Mouse (Mus musculus) liver, postnatal 0 days (tissue): ENCODE data around the gene Cryzl1. TPM values are rescaled to one million over a fixed set of nuclear protein-coding genes. Genes with fewer than 3 reads are reported as not detected.

ENCODE experiments used
- ATAC-seq: fragments of 200-750 bp; cut with Nextera tagmentation; 2 replicates; pipeline ENCODE4 v1.8.0; 2017; ENCODE audit warnings: mild to moderate bottlenecking, moderate library complexity
- DNase-seq: peaks from one replicate; pipeline ENCODE4 v3.0.0-alpha.2; 2016
- H3K27ac ChIP-seq: fragments of 300-500 bp; sonication (generic); 2 replicates; pipeline ENCODE4 v1.5.1; 2014; ENCODE audit warnings: antibody characterized with exemption, moderate library complexity, mild to moderate bottlenecking, low read depth
- H3K27me3 ChIP-seq: fragments of 300-500 bp; sonication (generic); 2 replicates; pipeline ENCODE4 v1.6.1; 2014; ENCODE audit warnings: low read length, control low read depth, mixed read lengths; ENCODE audit not compliant: insufficient read depth
- H3K36me3 ChIP-seq: fragments of 300-500 bp; sonication (generic); replicated peaks from 2 replicates; pipeline ENCODE4 v1.6.1; 2014; ENCODE audit warnings: mild to moderate bottlenecking, control low read depth, low read length, moderate library complexity, mixed read lengths; ENCODE audit not compliant: insufficient read depth
- H3K4me1 ChIP-seq: fragments of 300-500 bp; sonication (generic); 2 replicates; pipeline ENCODE4 v1.6.1; 2014; ENCODE audit warnings: antibody characterized with exemption, mild to moderate bottlenecking, control low read depth; ENCODE audit not compliant: insufficient read depth
- H3K4me2 ChIP-seq: fragments of 300-500 bp; sonication (generic); 2 replicates; pipeline ENCODE4 v1.6.1; 2014; ENCODE audit warnings: low read depth, mild to moderate bottlenecking, low read length, moderate library complexity, mixed read lengths
- H3K4me3 ChIP-seq: fragments of 300-500 bp; sonication (generic); 2 replicates; pipeline ENCODE4 v1.5.1; 2014; ENCODE audit warnings: low read depth, low read length
- H3K9ac ChIP-seq: fragments of 300-500 bp; sonication (generic); replicated peaks from 2 replicates; pipeline ENCODE4 v1.6.1; 2014; ENCODE audit warnings: mild to moderate bottlenecking, moderate library complexity
- H3K9me3 ChIP-seq: fragments of 300-500 bp; sonication (generic); 2 replicates; pipeline ENCODE4 v1.6.1; 2016; ENCODE audit warnings: mild to moderate bottlenecking, control low read depth, low read length, mixed read lengths
- CTCF ChIP-seq: sonication (generic); IDR thresholded peaks from 2 replicates; pipeline ENCODE4 v1.5.1; 2016; ENCODE audit warnings: antibody characterized with exemption, low read depth
- EP300 ChIP-seq: IDR thresholded peaks from 2 replicates; pipeline ENCODE4 v1.6.1; 2016; ENCODE audit warnings: antibody characterized with exemption, low read depth, mild to moderate bottlenecking
- WGBS: fragments of 180-500 bp; shearing (Covaris S2); extraction: QIAGEN DNeasy Blood & Tissue Kit; methylation state at CpG from one replicate; pipeline ENCODE4 v1.1.7; 2014; ENCODE audit not compliant: insufficient replicate concordance; 5-methylcytosine and 5-hydroxymethylcytosine counted together
- polyA plus RNA-seq: library from polyadenylated mRNA; unstranded; fragments of >200 nt; fragmentation: Nextera tagmentation; extraction: Ambion mirVana; gene quantifications from 2 replicates; pipeline ENCODE4 v1.2.1, GENCODE M21; 2015

Cryzl1 gene
- polyA plus RNA-seq, 1 experiment from 2014 or later, result 27.4 TPM

- WGBS, result 69% methylated on average over 3 of the region's 3 CpGs
- DNase-seq (no peak), ATAC-seq (no peak)
- TF ChIP-seq CTCF (no peak), EP300 (no peak)
- Histone ChIP-seq H3K9me3 (no peaks in the 10 kb centered on the region), H3K4me3 (no peak overlapping the region), H3K4me2 (no peak overlapping the region), H3K36me3 (peaks cover 44% of the 10 kb centered on the region), H3K27me3 (no peaks in the 10 kb centered on the region), H3K4me1 (no peaks in the 10 kb centered on the region), H3K9ac (no peak overlapping the region), H3K27ac (no peak overlapping the region)
Measured at GRCm38 (mm10) chr16:91702771-91703188, 26.0 kb downstream of the Cryzl1 start.

GRCm38 (mm10) chr16:91701908-91702307 lies 26.9 kb downstream of the Cryzl1 start:
- Histone ChIP-seq H3K9ac (no peak overlapping the region), H3K9me3 (no peaks in the 10 kb centered on the region), H3K27me3 (no peaks in the 10 kb centered on the region), H3K36me3 (peaks cover 51% of the 10 kb centered on the region), H3K4me3 (no peak overlapping the region), H3K4me1 (no peaks in the 10 kb centered on the region), H3K4me2 (no peak overlapping the region), H3K27ac (no peak overlapping the region)
- 86% methylated on average over 13 of the region's 13 CpGs for WGBS
- DNase-seq (no peak), ATAC-seq (no peak)
- TF ChIP-seq EP300 (no peak), CTCF (no peak)

GRCm38 (mm10) chr16:91698995-91699394 lies 29.8 kb downstream of the Cryzl1 start:
- DNase-seq (no peak), ATAC-seq (no peak)
- Histone ChIP-seq H3K27me3 (no peaks in the 10 kb centered on the region), H3K27ac (no peak overlapping the region), H3K4me3 (no peak overlapping the region), H3K4me2 (no peak overlapping the region), H3K4me1 (peaks cover 2% of the 10 kb centered on the region; the same call in 1 of the 2 replicates), H3K9me3 (no peaks in the 10 kb centered on the region), H3K9ac (no peak overlapping the region), H3K36me3 (peaks cover 41% of the 10 kb centered on the region)
- TF ChIP-seq EP300 (no peak), CTCF (no peak)
- WGBS, result 83% methylated on average over 1 of the region's 1 CpGs

- WGBS, result 43% methylated on average over 8 of the region's 8 CpGs
- no peak for ATAC-seq
Measured at GRCm38 (mm10) chr16:91695108-91695755, 33.5 kb downstream of the Cryzl1 start.

GRCm38 (mm10) chr16:91694455-91695084 lies 34.2 kb downstream of the Cryzl1 start:
- H3K4me1 ChIP-seq, result peaks cover 2% of the 10 kb centered on the region; the same call in 1 of the 2 replicates
- H3K9me3 ChIP-seq, result no peaks in the 10 kb centered on the region
- 26% methylated on average over 14 of the region's 14 CpGs for whole genome bisulfite sequencing
- no peak overlapping the region for H3K4me3 ChIP-seq
- TF ChIP-seq CTCF (peak; percentile 98), EP300 (no peak)
- DNase-seq (peak; percentile 86), ATAC-seq (peak; percentile 87)
- H3K4me2 ChIP-seq, result no peak overlapping the region; the same call in 1 of the 2 replicates
- H3K36me3 ChIP-seq, result peaks cover 28% of the 10 kb centered on the region
- H3K9ac ChIP-seq, result no peak overlapping the region
- no peak overlapping the region for H3K27ac ChIP-seq
- H3K27me3 ChIP-seq, result no peaks in the 10 kb centered on the region

More at GRCm38 (mm10) chr16:91695108-91695755, 33.5 kb downstream of the Cryzl1 start:
- no peak for DNase-seq
- H3K9me3 ChIP-seq, result no peaks in the 10 kb centered on the region
- no peak overlapping the region for H3K4me3 ChIP-seq
- peaks cover 29% of the 10 kb centered on the region for H3K36me3 ChIP-seq
- no peak overlapping the region; the same call in 1 of the 2 replicates for H3K4me2 ChIP-seq
- H3K9ac ChIP-seq, result no peak overlapping the region
- H3K27me3 ChIP-seq, result no peaks in the 10 kb centered on the region
- H3K4me1 ChIP-seq, result peaks cover 2% of the 10 kb centered on the region; the same call in 1 of the 2 replicates
- no peak overlapping the region for H3K27ac ChIP-seq
- TF ChIP-seq EP300, result no peak
- no peak for TF ChIP-seq CTCF

GRCm38 (mm10) chr16:91689791-91690190 lies 39.0 kb downstream of the Cryzl1 start:
- no peak for ATAC-seq
- Histone ChIP-seq H3K9ac (peak overlapping the region; percentile 99), H3K27me3 (no peaks in the 10 kb centered on the region), H3K9me3 (no peaks in the 10 kb centered on the region), H3K4me1 (peaks cover 15% of the 10 kb centered on the region), H3K36me3 (peaks cover 22% of the 10 kb centered on the region), H3K4me2 (peak overlapping the region; percentile 98), H3K27ac (peak overlapping the region; percentile 84; the same call in 1 of the 2 replicates), H3K4me3 (peak overlapping the region; percentile 97)
- DNase-seq, result no peak
- WGBS, result 25% methylated on average over 7 of the region's 7 CpGs
- TF ChIP-seq CTCF (no peak), EP300 (no peak; the same call in 1 of the 2 replicates)
